Mouse (Mus musculus): Measurements from ENCODE around the gene Lrmda. TPM values are rescaled to one million over a fixed set of nuclear protein-coding genes. Genes with fewer than 3 reads are reported as not detected.

The Lrmda gene
- polyA plus RNA-seq, 1 experiment, result 20.1 TPM

- no peak overlapping the region for H3K4me3 ChIP-seq (ENCODE audit: insufficient read depth, low read length)
- peaks cover 19% of the 10 kb centered on the region for H3K4me1 ChIP-seq (ENCODE audit: control insufficient read depth, insufficient read depth, low read length)
- TF ChIP-seq POLR2A (IDR thresholded peaks at IDR 0.05; ENCODE audit: borderline replicate concordance, low read depth, low read length), result no peak
- no peak for TF ChIP-seq CTCF (IDR thresholded peaks at IDR 0.05; ENCODE audit: low read depth, low read length)
- H3K27ac ChIP-seq (ENCODE audit: insufficient read depth, low read depth, low read length), result no peak overlapping the region
Observed at GRCm38 (mm10) chr14:21992321-21992885, 27.1 kb upstream of the Lrmda start.

GRCm38 (mm10) chr14:21993251-21994060, 26.1 kb upstream of the Lrmda start:
- TF ChIP-seq CTCF (IDR thresholded peaks at IDR 0.05; ENCODE audit: low read depth, low read length) (no peak), POLR2A (IDR thresholded peaks at IDR 0.05; ENCODE audit: borderline replicate concordance, low read depth, low read length) (no peak)
- H3K4me3 ChIP-seq (ENCODE audit: insufficient read depth, low read length), result peak overlapping the region; percentile 12
- H3K27ac ChIP-seq (ENCODE audit: insufficient read depth, low read depth, low read length), result no peak overlapping the region; the same call in 1 of the 2 replicates
- peaks cover 19% of the 10 kb centered on the region for H3K4me1 ChIP-seq (ENCODE audit: control insufficient read depth, insufficient read depth, low read length)

GRCm38 (mm10) chr14:21994061-21994990, 25.2 kb upstream of the Lrmda start:
- Histone ChIP-seq H3K4me1 (ENCODE audit: control insufficient read depth, insufficient read depth, low read length) (peaks cover 16% of the 10 kb centered on the region), H3K27ac (ENCODE audit: insufficient read depth, low read depth, low read length) (no peak overlapping the region), H3K4me3 (ENCODE audit: insufficient read depth, low read length) (peak overlapping the region; percentile 71)
- TF ChIP-seq CTCF (IDR thresholded peaks at IDR 0.05; ENCODE audit: low read depth, low read length) (no peak), POLR2A (IDR thresholded peaks at IDR 0.05; ENCODE audit: borderline replicate concordance, low read depth, low read length) (no peak)

- TF ChIP-seq CTCF (IDR thresholded peaks at IDR 0.05; ENCODE audit: low read depth, low read length), result no peak
- no peak for TF ChIP-seq POLR2A (IDR thresholded peaks at IDR 0.05; ENCODE audit: borderline replicate concordance, low read depth, low read length)
- peaks cover 14% of the 10 kb centered on the region for H3K4me1 ChIP-seq (ENCODE audit: control insufficient read depth, insufficient read depth, low read length)
- H3K27ac ChIP-seq (ENCODE audit: insufficient read depth, low read depth, low read length), result no peak overlapping the region
- H3K4me3 ChIP-seq (ENCODE audit: insufficient read depth, low read length), result peak overlapping the region; percentile 71
Observed at GRCm38 (mm10) chr14:21995031-21995754, 24.3 kb upstream of the Lrmda start.

DNA sequence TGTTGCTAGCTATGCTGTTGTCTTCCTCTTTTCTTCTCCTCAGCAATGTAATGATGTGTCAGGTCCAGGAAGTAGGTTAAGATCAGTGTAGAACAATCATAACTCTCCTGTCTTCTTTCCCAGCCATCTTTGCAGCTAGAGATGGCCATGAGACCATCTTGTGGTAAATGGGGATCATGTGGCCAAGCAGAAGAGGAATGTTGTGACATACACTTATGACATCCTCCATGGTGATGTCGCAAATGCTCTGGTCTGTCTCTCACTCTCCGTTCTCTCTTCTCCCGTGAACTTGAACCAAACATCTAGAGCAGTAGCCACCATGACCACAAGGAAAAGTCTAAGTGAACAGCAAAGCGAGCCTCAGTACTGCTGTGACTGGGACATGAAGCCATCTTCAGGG, 19.9 kb upstream of the Lrmda start:
- Histone ChIP-seq H3K4me3 (ENCODE audit: insufficient read depth, low read length) (no peak overlapping the region), H3K4me1 (ENCODE audit: control insufficient read depth, insufficient read depth, low read length) (peaks cover 13% of the 10 kb centered on the region), H3K27ac (ENCODE audit: insufficient read depth, low read depth, low read length) (peak overlapping the region; percentile 64)
- no peak for TF ChIP-seq POLR2A (IDR thresholded peaks at IDR 0.05; ENCODE audit: borderline replicate concordance, low read depth, low read length)
- TF ChIP-seq CTCF (IDR thresholded peaks at IDR 0.05; ENCODE audit: low read depth, low read length), result no peak

DNA sequence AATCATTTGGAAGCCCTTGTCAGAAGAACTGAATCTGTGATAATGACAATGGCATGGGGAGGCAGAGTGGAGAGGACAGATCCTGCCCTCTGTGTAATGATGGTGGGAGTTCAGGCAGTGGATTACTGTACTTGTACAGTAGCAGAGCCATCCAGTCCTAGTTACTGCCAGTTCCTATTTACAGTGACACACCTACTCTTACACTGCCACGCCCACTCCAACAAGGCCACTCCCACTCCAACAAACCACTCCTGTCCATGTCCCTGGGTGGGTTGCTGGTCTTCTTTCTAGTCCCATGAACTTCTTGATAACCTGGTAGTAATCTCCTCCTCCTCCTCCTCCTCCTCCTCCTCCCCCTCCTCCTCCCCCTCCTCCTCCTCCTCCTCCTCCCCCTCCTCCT, 16.3 kb upstream of the Lrmda start:
- no peak for TF ChIP-seq POLR2A (IDR thresholded peaks at IDR 0.05; ENCODE audit: borderline replicate concordance, low read depth, low read length)
- no peak for TF ChIP-seq CTCF (IDR thresholded peaks at IDR 0.05; ENCODE audit: low read depth, low read length)
- H3K27ac ChIP-seq (ENCODE audit: insufficient read depth, low read depth, low read length), result no peak overlapping the region
- H3K4me1 ChIP-seq (ENCODE audit: control insufficient read depth, insufficient read depth, low read length), result peaks cover 13% of the 10 kb centered on the region
- no peak overlapping the region for H3K4me3 ChIP-seq (ENCODE audit: insufficient read depth, low read length)

- no peak overlapping the region for H3K4me3 ChIP-seq (ENCODE audit: insufficient read depth, low read length)
- TF ChIP-seq CTCF (IDR thresholded peaks at IDR 0.05; ENCODE audit: low read depth, low read length), result no peak
- no peak for TF ChIP-seq POLR2A (IDR thresholded peaks at IDR 0.05; ENCODE audit: borderline replicate concordance, low read depth, low read length)
- H3K27ac ChIP-seq (ENCODE audit: insufficient read depth, low read depth, low read length), result no peak overlapping the region
- peaks cover 13% of the 10 kb centered on the region for H3K4me1 ChIP-seq (ENCODE audit: control insufficient read depth, insufficient read depth, low read length)
Observed at GRCm38 (mm10) chr14:22003631-22004030, 15.9 kb upstream of the Lrmda start.

- Histone ChIP-seq H3K27ac (ENCODE audit: insufficient read depth, low read depth, low read length) (no peak overlapping the region), H3K4me3 (ENCODE audit: insufficient read depth, low read length) (no peak overlapping the region), H3K4me1 (ENCODE audit: control insufficient read depth, insufficient read depth, low read length) (peaks cover 8% of the 10 kb centered on the region)
- no peak for TF ChIP-seq CTCF (IDR thresholded peaks at IDR 0.05; ENCODE audit: low read depth, low read length)
- no peak for TF ChIP-seq POLR2A (IDR thresholded peaks at IDR 0.05; ENCODE audit: borderline replicate concordance, low read depth, low read length)
Observed at GRCm38 (mm10) chr14:22004943-22005342, 14.6 kb upstream of the Lrmda start.

DNA sequence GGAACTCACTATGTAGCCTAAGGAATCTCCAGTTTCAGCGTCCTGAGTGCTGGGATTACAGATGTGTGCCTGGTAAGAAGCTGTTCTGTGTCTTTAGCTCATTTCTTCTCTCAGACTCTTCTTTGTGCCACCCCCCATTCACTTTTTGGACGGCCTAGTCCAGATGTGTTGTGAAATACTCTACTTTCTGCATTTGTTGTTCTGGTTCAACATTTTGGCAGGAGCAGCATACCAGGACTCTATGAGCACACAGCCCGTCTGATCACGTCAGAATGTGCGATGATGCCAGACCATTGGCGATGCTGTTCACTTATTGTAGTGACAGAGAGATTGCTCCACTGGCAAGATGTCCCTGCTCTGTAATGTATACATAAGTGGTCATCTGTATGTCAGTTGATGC, 12.5 kb upstream of the Lrmda start:
- no peak for TF ChIP-seq CTCF (IDR thresholded peaks at IDR 0.05; ENCODE audit: low read depth, low read length)
- TF ChIP-seq POLR2A (IDR thresholded peaks at IDR 0.05; ENCODE audit: borderline replicate concordance, low read depth, low read length), result no peak
- H3K27ac ChIP-seq (ENCODE audit: insufficient read depth, low read depth, low read length), result no peak overlapping the region
- H3K4me1 ChIP-seq (ENCODE audit: control insufficient read depth, insufficient read depth, low read length), result peaks cover 8% of the 10 kb centered on the region
- no peak overlapping the region for H3K4me3 ChIP-seq (ENCODE audit: insufficient read depth, low read length)
